Mouse (Mus musculus) E14TG2a.4 (cell line): ENCODE results near the gene Il1rapl1.

Experiments used
- CTCF ChIP-seq: conservative IDR thresholded peaks from 2 replicates; pipeline ENCODE4 v1.5.1; 2014; ENCODE audit warnings: low read length
- NANOG ChIP-seq: IDR thresholded peaks from 2 replicates; pipeline ENCODE4 v1.6.1; 2014; ENCODE audit warnings: borderline replicate concordance, low read length, mixed read lengths
- POU5F1 ChIP-seq: IDR thresholded peaks from 2 replicates; pipeline ENCODE4 v1.6.1; 2014; ENCODE audit warnings: low read length, borderline replicate concordance

GRCm38 (mm10) chrX:88112254-88112653 lies 3.2 kb downstream of the Il1rapl1 start:
- no peak for TF ChIP-seq CTCF
- TF ChIP-seq POU5F1, result no peak
- TF ChIP-seq NANOG, result no peak
